Mouse (Mus musculus): ENCODE data around the gene Cep170b. TPM values are rescaled to one million over a fixed set of nuclear protein-coding genes. Genes with fewer than 3 reads are reported as not detected.

Gene Cep170b
- total RNA-seq (2021) = 100 to 1,000 TPM; 192 to 208 TPM
- long read RNA-seq, full-length matches to known transcripts = 161 of 287 reads
- long read RNA-seq, partial matches to known transcripts = 107 of 287 reads
- long read RNA-seq, other reads (novel, unspliced or antisense) = 19 of 287 reads

- no peak for DNase-seq (ENCODE audit: low spot score in 2 of 2)
These were observed at the start of gene Cep170b for GRCm38 (mm10) chr12:112720216-112720615. Gene Cep170b (plus strand): TSS chr12:112720455.

- DNase-seq (ENCODE audit: low spot score in 2 of 2) = no peak
These were observed 49.4 kb upstream of the Cep170b start for GRCm38 (mm10) chr12:112670718-112671393.

GRCm38 (mm10) chr12:112671891-112672290, 48.4 kb upstream of the Cep170b start:
- DNase-seq (ENCODE audit: low spot score in 2 of 2) = no peak

GRCm38 (mm10) chr12:112672744-112673575, 47.3 kb upstream of the Cep170b start:
- no peak for DNase-seq (ENCODE audit: low spot score in 2 of 2)

DNA sequence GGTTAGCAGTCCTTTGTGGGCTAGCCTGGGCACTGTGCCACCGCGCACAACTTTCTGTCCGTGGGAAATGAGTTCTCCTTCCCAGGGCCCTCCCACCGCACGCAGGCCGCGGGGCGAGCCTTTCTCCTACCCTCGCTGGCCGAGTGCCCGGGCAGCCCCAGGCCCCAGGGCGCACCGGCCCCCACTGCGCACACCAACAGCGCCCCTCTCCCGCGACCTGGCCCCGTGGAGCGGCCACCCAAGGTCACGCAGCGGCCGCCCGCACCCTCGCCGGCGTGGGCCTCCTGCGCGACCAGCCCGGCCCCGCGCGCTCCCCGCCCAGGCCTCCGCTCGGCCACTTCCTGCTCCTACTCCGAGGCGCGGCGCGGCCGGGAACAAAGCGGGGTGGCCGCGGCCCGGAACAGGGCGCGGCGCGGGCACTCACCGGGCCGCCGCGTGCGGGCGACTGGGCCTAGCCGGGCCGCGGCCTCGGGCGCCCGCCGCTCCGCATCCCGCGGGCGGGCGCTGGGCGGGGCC, 46.6 kb upstream of the Cep170b start:
- no peak for DNase-seq (ENCODE audit: low spot score in 2 of 2)

GRCm38 (mm10) chr12:112674132-112675011, 45.9 kb upstream of the Cep170b start, which contains the start of gene Akt1:
Gene Akt1 (minus strand): TSS chr12:112674884.
- no peak for DNase-seq (ENCODE audit: low spot score in 2 of 2)

- DNase-seq (ENCODE audit: low spot score in 2 of 2) = peak in 1 of 2 experiments; percentile 86
These were observed 44.8 kb upstream of the Cep170b start for GRCm38 (mm10) chr12:112675245-112676035.

- DNase-seq (ENCODE audit: low spot score in 2 of 2) = no peak
These were observed 43.2 kb upstream of the Cep170b start for GRCm38 (mm10) chr12:112677076-112677475.

GRCm38 (mm10) chr12:112677943-112678554, 42.2 kb upstream of the Cep170b start:
- no peak for DNase-seq (ENCODE audit: low spot score in 2 of 2)

DNA sequence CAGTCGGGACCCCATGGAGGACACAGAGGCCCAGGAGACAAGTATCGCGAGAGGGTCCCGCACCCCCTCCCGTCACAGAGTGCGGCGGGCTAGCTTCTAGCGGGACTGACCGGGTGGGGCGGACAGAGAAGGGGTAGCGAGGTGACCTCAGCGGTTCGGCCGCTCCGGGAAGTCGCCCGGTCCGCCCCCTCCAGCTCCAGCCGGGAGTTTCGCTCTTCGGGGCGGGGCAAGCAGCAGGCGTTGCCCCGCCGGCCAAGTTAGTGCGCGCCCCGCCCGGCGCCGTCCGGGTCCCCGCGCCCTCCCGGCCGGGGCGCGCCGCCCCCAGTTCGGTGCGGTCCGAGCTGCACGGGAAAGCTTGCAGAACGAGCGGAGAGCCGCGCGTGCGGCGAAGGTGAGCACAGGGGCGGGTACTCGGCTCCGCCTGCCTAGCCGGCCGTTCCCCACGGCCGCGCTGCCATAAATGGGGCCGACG, 41.7 kb upstream of the Cep170b start, which contains the start of gene Zbtb42:
TSS of gene Zbtb42 (plus strand) at position 274 of the 472 bp plus-strand sequence.
- DNase-seq (ENCODE audit: low spot score in 2 of 2) = no peak

DNA sequence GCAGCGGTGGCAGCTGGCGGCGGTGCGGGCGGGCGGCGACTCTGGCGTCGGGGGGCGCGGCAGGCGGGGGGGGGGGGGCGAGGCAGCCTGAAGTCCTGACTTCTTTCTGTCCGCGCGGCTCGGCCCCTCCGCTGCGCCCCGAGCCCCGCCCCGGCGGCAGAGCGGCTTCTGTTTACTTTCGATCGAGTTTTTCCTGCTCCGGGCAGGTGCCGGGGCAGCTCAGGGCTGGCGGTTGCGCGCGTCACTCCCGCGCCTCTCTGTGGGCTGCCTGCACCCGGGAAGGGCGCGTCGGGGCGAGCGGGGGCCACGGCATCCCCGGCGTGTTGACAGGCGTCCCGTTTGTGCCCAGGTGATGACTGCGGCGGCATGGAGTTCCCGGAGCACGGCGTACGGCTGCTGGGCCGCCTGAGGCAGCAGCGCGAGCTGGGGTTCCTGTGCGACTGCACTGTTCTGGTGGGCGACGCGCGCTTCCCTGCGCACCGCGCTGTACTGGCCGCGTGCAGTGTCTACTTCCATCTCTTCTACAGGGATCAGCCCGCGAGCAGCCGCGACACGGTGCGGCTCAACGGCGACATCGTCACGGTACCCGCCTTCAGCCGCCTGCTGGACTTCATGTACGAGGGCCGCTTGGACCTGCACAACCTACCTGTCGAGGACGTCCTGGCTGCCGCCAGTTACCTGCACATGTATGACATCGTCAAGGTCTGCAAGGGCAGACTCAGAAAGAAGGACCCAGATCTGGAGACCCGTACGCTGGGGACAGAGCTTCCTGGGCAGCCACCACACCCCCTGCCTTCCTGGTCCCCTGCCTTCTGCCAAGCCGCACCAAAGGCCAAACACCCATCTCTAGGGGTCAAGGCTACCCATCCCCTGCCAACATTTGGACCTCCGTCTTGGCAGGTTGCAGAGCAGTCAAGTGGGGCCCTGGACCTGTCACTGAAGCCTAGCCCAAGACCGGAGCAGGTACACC, 40.9 kb upstream of the Cep170b start:
- DNase-seq (ENCODE audit: low spot score in 2 of 2) = no peak

- no peak for DNase-seq (ENCODE audit: low spot score in 2 of 2)
These were observed 36.9 kb upstream of the Cep170b start for GRCm38 (mm10) chr12:112683351-112683750.

DNA sequence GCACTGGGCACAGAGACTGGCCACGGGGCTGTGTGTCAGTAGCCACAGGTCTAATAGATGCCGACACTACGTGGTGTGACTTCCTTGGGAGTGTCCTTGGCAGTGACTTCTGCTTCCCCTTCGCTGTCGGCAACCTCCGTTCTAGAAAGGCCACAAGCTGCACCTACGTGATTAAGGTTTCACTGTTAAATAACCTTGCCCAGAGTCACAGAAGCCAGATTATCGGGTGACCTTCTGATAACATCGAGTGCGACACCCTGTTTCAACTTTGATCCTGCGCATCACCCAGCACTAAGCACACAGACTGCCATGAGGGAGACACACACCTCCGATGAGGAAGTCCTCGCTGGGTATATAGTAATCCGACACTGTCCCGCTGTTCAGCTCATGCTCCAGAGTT, 31.8 kb upstream of the Cep170b start:
- DNase-seq (ENCODE audit: low spot score in 2 of 2) = no peak

DNA sequence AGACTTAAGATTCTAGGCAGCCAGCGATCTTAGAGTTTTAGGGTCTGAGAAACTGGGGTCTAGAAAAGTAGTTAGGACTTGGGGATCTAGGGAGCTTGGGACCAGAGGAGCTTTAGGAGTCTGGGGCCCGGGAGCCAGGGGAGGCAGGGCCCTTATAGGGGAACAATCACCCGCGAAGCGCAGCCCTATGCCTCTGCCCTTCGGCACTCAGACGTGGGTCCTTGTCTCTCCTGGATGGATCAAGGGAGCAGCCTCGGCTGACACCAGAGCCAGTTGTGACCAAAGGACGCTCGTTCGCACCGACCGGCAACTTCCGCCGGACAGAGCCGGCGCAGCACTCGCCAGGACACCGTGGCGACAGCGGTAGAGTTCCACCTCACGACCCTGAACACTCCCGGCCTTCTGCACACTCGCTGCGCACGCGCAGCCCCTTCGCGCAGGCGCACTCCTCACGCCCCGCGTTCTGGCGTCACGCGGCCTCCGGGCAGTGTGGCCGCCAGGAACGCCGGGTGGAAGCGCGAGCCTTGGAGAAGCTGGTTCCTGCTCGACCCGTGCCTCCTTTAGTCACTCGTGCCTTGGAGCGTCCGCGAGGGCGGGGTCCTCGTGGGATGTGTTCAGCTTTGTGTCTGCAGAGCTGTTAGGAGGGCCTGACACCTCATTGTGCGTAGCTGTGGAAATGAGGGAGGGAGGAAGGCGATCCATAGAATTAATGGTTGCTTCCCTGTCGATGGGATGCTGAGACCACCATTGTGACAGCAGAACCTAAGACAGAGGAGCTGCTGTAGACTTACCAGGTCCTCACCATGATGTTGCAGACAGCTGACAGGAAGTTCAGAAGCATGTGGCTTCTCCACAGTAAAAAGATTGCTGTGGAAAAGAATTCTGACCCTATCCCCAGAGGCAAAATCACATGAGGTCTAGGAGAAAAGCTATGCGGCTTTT, 26.8 kb upstream of the Cep170b start:
- DNase-seq (ENCODE audit: low spot score in 2 of 2) = peak; percentile 94 to 95

- no peak for DNase-seq (ENCODE audit: low spot score in 2 of 2)
These were observed 26.2 kb upstream of the Cep170b start for GRCm38 (mm10) chr12:112694127-112694475.

DNA sequence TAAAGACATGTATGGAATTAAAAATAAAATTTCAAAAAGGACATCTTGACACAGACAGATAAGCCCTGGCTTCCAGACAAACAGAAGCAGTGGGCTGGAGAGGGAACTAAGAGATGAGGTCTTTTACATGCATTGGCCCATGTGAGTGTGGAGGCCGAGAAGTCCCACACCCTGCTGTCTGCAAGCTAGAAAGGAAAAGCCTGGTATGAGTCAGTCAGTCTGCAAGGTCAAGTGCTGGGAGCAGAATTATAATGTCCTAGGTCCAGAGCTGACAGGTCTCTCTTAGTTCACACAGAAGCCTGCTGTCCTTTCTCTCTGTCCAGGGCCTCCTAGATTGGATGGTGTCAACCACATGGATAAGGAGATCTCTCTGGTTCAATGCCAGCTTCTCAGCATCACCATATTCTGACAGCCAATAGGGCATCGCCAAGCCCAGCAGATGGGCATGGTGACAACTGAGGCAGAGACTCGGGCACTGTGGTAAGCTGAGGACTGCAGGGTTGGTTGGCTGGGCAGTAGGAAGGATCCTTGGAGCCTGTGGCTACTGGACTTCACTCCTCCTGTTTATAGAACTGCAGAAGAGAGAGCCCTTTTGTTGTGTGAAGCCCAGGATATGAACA, 23.3 kb upstream of the Cep170b start:
- no peak for DNase-seq (ENCODE audit: low spot score in 2 of 2)

- DNase-seq (ENCODE audit: low spot score in 2 of 2) = no peak
These were observed 19.7 kb upstream of the Cep170b start for GRCm38 (mm10) chr12:112700522-112700921.

Measured in layer of hippocampus, adult 18-20 months (tissue).